Mouse (Mus musculus) kidney, adult 18-20 months (tissue): ENCODE results near the gene Edem3.
"Not testable (repeated sequence)": the region's sequence is repeated elsewhere in the genome, so short reads cannot be mapped to it uniquely, and the experiment has no call there.

Experiments used
- DNase-seq: peaks from one replicate; pipeline ENCODE4 v3.0.0; 2021

Gene Edem3

GRCm38 (mm10) chr1:151752946-151753345 is 2.2 kb upstream of the Edem3 start:
- DNase-seq: no peak

- peak; percentile 11 for DNase-seq
Observed at GRCm38 (mm10) chr1:151753374-151753929, 1.7 kb upstream of the Edem3 start.

- peak; percentile 26 for DNase-seq
Observed at GRCm38 (mm10) chr1:151754028-151754489, 1.1 kb upstream of the Edem3 start.

DNA sequence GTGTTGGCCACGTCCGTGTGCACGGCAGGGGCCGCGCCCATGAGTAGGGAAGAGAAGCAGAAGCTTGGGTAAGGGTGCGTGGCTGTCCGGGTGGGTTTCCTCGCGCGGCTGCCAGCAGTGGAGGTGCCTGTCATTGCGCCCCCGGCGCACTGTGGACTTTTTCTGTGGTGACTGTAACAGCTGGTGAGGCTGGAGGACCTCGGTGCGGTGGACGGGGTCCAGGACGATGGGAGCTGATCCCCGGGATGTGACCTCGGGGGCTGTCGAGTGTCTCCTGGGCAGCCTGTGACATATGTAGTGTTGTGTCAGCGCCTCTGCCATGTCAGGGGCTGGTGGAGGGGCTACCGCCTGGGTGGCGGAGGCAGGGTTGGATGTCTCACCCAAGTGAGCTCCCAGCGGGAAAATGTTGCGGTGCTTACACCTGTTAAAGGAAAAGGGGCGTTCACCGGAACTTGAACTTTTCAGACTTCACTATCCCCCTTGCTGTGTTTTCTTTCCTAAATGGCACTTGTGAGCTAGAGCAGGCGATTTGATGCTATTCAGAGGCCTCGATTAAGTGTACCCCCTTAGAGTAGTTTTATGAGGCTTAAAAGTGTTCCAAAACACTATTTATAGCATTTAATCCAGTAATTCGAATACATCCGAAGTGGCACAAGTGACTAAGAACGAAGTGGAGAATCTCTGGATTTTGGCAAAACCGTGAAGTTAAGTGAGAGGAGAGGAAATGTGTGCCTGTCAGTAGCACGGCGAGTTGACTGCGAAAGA is 671 bp downstream of the Edem3 start:
- no peak for DNase-seq

DNA sequence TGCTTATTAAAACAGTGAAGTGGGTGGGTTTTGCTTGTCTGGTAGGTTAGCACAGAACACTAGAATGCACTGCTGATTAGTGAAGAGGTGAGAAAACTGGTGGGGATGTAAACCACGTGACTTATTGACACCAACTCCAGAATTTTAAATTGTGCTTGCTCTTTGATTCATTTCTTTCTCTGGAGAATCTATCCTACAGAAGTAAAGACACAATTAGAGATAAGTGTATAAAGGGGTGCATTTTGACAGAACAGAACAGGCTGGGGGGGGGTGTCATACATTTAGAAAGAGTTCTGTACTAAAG is 1.2 kb downstream of the Edem3 start:
- DNase-seq: no peak

DNA sequence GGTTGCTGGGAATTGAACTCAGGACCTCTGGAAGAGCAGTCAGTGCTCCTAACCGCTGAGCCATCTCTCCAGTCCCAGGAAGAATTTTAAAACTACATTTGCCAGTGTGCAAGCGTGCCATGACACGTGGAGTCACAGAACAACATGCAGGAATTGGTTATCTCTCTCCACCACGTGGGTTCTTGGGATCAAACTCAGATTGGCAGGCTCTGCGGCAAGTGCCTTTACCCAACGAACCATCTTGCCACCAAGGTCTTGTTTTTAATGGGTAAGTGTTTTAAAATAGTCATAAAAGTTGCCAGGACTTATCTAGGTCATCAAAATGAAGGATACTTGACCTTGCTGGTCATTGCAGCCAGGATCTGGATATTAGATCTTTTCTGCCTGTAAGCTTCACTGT is 3.1 kb downstream of the Edem3 start:
- no peak for DNase-seq

DNA sequence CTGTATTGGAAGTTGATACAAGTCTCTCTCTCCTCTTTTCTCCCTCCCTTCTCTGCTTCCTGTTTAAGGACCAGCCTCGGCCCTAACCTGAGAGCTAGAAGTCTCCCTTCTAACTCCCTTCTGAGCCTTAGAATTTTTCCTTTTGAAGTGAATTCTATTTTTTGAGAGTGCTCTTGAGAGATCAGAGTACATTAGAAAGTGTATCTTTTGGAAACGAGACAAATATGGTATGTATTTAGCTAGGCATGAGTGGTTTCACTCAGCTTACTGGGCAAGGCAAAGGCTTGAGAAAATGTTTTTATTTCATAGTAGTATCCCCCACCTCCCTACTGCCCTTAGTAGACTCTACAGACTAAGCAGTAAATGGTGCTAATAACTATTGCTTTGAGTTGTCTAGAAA is 3.8 kb downstream of the Edem3 start:
- no peak for DNase-seq

- no peak for DNase-seq
Observed at GRCm38 (mm10) chr1:151764236-151764635, 9.1 kb downstream of the Edem3 start.

DNA sequence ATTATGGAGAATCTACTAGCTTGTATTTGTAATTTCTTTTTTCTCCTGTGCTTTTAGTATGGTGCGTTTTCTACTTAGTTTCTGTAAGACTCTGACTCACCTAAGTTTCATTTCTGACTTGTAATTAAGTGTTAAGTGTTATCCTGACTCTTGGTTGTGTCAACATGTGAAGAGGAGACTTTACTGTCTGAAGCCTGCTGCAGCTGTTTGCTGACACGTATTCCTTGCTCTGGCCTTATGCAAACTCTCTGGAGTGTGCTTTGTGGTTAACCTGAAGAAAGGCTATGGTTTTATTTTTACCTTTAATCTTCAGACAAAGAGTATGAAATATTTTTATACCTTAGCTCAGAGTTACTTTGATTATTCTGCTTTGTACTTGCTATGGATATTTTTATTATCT is 11.0 kb downstream of the Edem3 start:
- no peak for DNase-seq

DNA sequence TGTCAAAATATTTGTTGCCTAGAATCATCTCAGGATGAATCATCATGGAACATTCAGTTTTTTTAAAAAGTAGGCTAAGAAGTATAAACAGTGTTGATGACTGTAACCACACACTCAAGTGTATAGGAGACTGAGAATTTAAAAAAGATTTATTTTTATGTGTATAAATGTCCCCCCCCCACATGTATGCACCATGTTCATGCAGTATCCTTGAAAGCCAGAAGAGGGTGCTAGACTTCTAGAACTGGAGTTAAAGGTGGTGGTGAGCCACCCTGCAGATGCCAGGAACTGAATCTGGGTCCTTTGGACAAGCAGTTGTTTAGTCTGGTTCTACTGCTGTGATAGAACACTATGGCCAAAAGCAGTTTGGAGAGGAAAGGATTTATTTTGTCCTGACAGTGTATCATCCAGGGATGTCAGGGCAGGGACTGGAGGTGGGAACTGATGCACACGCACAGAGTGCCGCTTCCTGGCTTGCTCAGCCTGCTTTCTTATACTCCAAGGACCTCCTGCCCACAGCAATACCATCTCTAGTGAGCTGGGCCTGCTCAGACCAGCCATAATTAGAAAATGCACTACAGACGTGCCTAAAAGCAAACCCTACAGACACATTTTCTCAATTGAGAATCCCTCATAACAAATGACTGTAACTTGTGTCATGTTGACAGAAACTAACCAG is 11.9 kb downstream of the Edem3 start:
- no peak for DNase-seq

GRCm38 (mm10) chr1:151769200-151769913 is 14.2 kb downstream of the Edem3 start:
- DNase-seq: no peak

GRCm38 (mm10) chr1:151777616-151778015 is 22.4 kb downstream of the Edem3 start:
- DNase-seq: no peak

DNA sequence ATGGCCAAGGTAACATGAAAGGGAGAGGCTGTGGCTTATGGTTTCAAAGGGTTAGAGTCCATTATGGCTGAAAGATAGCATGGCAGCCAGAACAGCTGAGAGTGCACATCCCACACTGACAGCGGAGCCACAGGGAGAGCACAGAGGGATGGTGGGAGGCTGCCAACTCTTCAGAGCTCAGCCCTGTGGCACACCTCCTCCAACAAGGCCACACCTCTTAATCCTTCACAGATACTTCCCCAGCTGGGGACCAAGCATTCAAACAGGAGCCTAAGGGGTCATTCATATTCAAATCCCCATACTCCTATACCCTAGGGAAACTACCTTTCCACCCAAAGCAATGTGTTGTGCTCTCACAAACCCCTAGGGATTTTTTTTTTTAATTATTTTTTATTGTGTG is 23.4 kb downstream of the Edem3 start:
- no peak for DNase-seq

GRCm38 (mm10) chr1:151779306-151779705 is 24.1 kb downstream of the Edem3 start:
- no peak for DNase-seq

DNA sequence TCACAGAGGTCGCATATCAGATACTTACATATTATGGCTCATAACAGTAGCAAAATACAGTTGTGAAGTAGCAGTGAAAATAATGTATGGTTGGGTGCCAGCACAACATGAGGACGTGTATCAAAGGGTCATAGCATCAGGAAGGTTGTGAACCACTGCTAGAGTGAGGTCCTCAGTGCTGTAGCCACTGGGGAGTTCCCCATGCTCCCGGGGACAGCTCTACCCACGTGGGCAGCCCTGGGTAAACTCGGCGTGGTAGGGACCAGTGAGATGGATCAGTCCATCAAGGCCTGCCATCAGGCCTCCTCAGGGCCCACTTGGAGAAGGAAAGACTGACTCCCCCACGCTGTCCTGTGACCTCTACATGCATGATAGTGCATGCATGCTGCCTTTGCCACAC is 26.3 kb downstream of the Edem3 start:
- DNase-seq: no peak

DNA sequence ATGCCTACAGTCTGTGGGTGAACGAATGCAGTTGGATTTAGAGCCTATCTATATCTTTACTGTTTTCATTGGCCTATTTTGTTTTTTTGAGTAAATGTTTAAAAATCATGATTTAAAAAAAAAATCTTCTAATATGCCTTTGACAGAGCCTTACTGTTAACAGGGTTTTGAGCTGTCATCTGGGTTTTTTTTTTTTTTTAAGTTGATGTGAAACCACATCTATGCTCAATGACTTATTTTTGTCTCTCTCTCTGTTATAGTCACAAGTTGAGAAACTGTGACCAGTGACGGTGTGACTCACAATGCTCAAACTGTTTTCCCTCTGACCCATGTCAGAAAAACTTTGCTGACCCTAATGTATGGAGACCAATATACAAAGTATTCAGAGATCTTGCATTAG is 28.2 kb downstream of the Edem3 start:
- DNase-seq: no peak

DNA sequence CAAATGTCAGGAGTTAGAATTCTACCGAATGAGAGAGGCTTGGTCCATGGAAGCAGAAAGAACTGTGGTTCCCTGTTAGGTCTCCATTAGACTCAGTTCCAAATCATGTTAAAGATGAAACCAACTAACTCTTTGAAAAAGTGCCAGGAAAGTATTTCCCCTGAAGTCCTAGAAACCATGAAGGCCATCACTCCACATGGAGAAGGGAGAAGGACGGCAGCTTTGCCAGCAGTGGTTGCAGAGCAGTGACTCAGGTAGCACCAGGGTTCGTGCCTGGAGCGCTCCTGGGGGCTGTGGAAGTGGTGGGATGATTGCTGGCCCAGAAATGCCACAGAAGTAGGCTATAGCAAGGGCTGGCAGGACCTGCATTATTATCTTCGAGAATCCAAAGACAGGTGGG is 31.2 kb downstream of the Edem3 start:
- no peak for DNase-seq

DNA sequence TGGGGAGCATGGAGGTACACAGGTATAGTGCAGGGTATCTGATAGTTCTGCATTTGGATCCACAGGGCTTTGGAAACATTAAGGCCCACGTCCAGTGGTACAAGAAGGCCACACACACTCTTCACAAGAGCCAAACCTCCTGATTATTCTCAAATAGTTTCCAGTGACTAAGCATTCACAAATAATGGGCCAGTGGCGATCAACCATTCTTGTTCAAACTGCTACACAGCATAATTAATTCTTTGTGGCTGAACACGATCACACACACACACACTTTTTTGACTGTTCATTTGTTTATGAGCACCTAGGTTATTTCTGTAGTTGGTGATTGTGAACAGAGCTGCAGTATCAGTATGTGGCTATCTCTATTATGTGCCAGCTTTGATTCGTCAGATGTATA is 34.0 kb downstream of the Edem3 start:
- no peak for DNase-seq

GRCm38 (mm10) chr1:151792076-151792475 is 36.9 kb downstream of the Edem3 start:
- not testable (repeated sequence) for DNase-seq

DNA sequence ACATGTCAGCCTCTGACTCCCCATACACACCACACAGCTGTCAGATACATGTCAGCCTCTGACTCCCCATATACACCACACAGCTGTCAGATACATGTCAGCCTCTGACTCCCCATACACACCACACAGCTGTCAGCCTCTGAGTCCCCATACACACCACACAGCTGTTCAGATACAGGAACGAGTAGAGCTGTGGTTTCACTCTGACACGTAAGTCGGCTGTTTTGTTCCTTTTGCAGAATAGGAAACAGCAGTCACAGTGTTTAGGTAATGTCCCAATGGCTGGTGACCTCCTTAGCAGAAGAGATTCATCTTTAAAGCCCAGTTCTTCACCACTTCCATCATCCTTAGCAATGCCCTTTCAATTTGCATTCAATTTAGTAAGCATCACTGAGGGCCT is 47.6 kb downstream of the Edem3 start:
- not testable (repeated sequence) for DNase-seq

DNA sequence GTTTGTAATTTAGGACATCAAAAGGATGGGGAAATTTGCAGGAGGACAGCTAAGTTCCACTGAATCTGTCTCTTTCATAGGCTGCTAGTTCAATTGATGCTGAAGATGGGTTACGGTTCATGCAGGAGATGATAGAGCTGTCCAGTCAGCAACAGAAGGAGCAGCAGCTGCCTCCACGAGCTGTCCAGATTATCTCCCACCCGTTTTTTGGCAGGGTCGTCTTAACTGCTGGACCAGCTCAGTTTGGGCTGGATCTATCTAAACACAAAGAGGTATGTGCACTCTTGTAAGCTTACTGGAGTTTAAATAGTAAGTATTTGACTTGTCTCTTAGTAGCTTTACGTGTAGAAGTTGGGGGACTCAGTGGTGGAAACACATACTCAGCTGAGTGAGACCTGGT is 52.1 kb downstream of the Edem3 start:
- no peak for DNase-seq

GRCm38 (mm10) chr1:151810628-151811421 is 55.7 kb downstream of the Edem3 start:
- no peak for DNase-seq

DNA sequence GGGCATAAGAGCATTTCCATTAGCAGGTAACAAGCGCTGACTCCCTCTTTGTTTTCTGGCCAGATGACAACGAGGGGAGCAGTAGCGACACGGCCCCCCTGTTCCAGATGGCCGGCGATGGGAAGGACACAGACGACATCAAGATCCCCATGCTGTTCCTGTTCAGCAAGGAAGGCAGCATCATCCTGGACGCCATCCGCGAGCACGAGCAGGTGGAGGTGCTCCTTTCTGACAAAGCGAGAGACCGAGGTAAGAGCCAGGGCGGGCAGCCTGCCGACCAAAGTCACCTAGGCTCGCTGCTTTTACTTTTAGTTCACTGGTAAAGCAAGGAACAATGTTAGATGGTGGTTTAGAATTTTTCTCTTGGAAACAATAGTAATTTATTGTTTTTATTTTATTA is 56.3 kb downstream of the Edem3 start:
- no peak for DNase-seq
